In the genomic region with DNA sequence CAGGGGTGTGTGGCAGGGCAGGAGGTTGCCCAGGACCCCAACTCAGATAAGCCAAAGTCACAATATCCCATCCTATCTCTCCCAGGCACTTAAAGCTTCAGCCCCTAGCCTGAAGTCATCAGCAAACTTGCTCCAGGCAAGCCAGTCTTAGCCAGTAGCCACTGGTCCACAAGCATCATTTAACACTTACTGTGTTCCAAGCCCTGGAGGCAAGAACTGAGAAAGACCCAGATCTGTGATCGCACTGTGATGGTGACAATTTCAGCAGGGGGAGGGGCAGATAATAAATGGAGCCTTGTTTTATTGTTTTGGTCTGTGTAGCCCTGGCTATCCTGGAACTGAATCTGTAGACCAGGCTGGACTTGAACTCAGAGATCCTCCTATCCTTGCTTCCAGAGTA, we compare ENCODE assay signal across 42 mouse cellular contexts. TPM values are rescaled to one million over a fixed set of nuclear protein-coding genes. Genes with fewer than 3 reads are reported as not detected.
"Had no signal": no experiment of that assay in that cellular context is flagged by ENCODE, and none has a peak within 500 bp of the region (broad histone marks: within the 10 kb centered on the region; RNA-seq: fewer than 3 reads in every experiment).

No protein-coding gene starts in this region.

- ATAC-seq: hindbrain, postnatal 0 days; intestine, embryonic 16.5 days; liver, embryonic 12.5 days had no signal

- H3K9me3 ChIP-seq: heart, embryonic 13.5 days; heart, embryonic 15.5 days; hindbrain, embryonic 13.5 days; hindbrain, embryonic 15.5 days; limb, embryonic 13.5 days; limb, embryonic 15.5 days; liver, embryonic 12.5 days had no signal

- H3K4me3 ChIP-seq: heart, adult 2 months; heart, embryonic 13.5 days; heart, embryonic 15.5 days; hindbrain, embryonic 13.5 days; hindbrain, embryonic 15.5 days; limb, embryonic 13.5 days; limb, embryonic 15.5 days; liver, embryonic 12.5 days had no signal

- H3K4me2 ChIP-seq: heart, embryonic 11.5 days; heart, embryonic 13.5 days; heart, embryonic 15.5 days; hindbrain, embryonic 13.5 days; hindbrain, embryonic 15.5 days; limb, embryonic 13.5 days; limb, embryonic 15.5 days; liver, embryonic 12.5 days had no signal

- H3K9ac ChIP-seq: heart, embryonic 13.5 days; heart, embryonic 15.5 days; hindbrain, embryonic 13.5 days; hindbrain, embryonic 15.5 days; limb, embryonic 13.5 days; limb, embryonic 15.5 days; liver, embryonic 12.5 days; liver, embryonic 14.5 days had no signal

- H3K36me3 ChIP-seq: heart, embryonic 13.5 days; heart, embryonic 15.5 days; hindbrain, embryonic 13.5 days; hindbrain, embryonic 15.5 days; limb, embryonic 13.5 days; limb, embryonic 15.5 days; liver, embryonic 12.5 days had no signal

- H3K27ac ChIP-seq: heart, adult 2 months; heart, embryonic 13.5 days; heart, embryonic 15.5 days; hindbrain, embryonic 13.5 days; hindbrain, embryonic 15.5 days; hindbrain, postnatal 0 days; limb, embryonic 13.5 days; limb, embryonic 15.5 days; liver, embryonic 12.5 days; liver, embryonic 14.5 days had no signal

- DNase-seq: gastrocnemius, postnatal 14 days; gastrocnemius, postnatal 36 days; heart, adult 11 months; heart, adult 2 months; heart, postnatal 14 days; heart, postnatal 36 days; kidney, adult 11 months; kidney, adult 2 months; kidney, postnatal 10 days; kidney, postnatal 25 days; kidney, postnatal 4 days; layer of hippocampus, adult 9-11 months; layer of hippocampus, postnatal 36 days; left cerebral cortex, postnatal 4 days had no signal

RNA-seq across cellular contexts. Expression of a gene that starts 11.5 kb away (rescaled TPM):
- total RNA-seq: gastrocnemius, adult 18-20 months; gastrocnemius, adult 8-10 months; heart, adult 2 months; heart, postnatal 14 days; heart, postnatal 36 days; hematopoietic stem cell, adult 5-6 weeks; hindbrain, postnatal 0 days; layer of hippocampus, adult 8-10 months; layer of hippocampus, postnatal 14 days; layer of hippocampus, postnatal 36 days; left cerebral cortex, adult 18-20 months; left cerebral cortex, adult 8-10 months; left cerebral cortex, postnatal 10 days; left cerebral cortex, postnatal 25 days; left cerebral cortex, postnatal 4 days; liver, adult 2 months had no signal
- polyA plus RNA-seq: gonadal fat pad, adult 2 months; heart, adult 2 months; heart, embryonic 11.5 days; heart, embryonic 13.5 days; heart, embryonic 15.5 days; heart, postnatal 0 days; hindbrain, embryonic 11.5 days; hindbrain, embryonic 13.5 days; hindbrain, embryonic 15.5 days; hindbrain, postnatal 0 days; intestine, embryonic 14.5 days; intestine, embryonic 16.5 days; kidney, adult 2 months; kidney, embryonic 14.5 days; kidney, embryonic 16.5 days; liver, adult 2 months; liver, embryonic 12.5 days; liver, embryonic 14.5 days had no signal

RNA-seq across cellular contexts. Expression of a gene that starts 20.8 kb away (rescaled TPM):
- total RNA-seq: gastrocnemius, adult 18-20 months; gastrocnemius, adult 8-10 months; gastrocnemius, postnatal 14 days; gastrocnemius, postnatal 36 days; heart, adult 2 months; heart, postnatal 14 days; heart, postnatal 36 days; layer of hippocampus, postnatal 36 days; liver, adult 2 months had no signal
- polyA plus RNA-seq: gonadal fat pad, adult 2 months; heart, adult 2 months; heart, embryonic 15.5 days; heart, postnatal 0 days; intestine, embryonic 14.5 days; intestine, embryonic 16.5 days; kidney, adult 2 months; limb, embryonic 11.5 days; liver, adult 2 months had no signal

RNA-seq across cellular contexts. Expression of a gene that starts 37.6 kb away (rescaled TPM):
- total RNA-seq: gastrocnemius, adult 18-20 months; gastrocnemius, adult 8-10 months; gastrocnemius, postnatal 14 days; gastrocnemius, postnatal 36 days; heart, adult 2 months; heart, postnatal 14 days; heart, postnatal 36 days; hematopoietic stem cell, adult 5-6 weeks; layer of hippocampus, adult 8-10 months; layer of hippocampus, postnatal 14 days; layer of hippocampus, postnatal 36 days; left cerebral cortex, adult 18-20 months; left cerebral cortex, adult 8-10 months; left cerebral cortex, postnatal 10 days; left cerebral cortex, postnatal 25 days; liver, adult 2 months had no signal
- polyA plus RNA-seq: heart, adult 2 months; heart, embryonic 15.5 days; heart, postnatal 0 days; intestine, embryonic 14.5 days; kidney, adult 2 months; limb, embryonic 15.5 days; liver, adult 2 months; liver, embryonic 12.5 days had no signal
